Mouse (Mus musculus): ENCODE measurements at regions not wholly inside any gene's neighbourhood (a gene's known extent, or its start where the extent isn't known, plus 50 kb on each side); places are given as distances from the start of the nearest gene placed in this dataset.
A peak's percentile ranks its signal among the peaks of the same experiment; 100 is the strongest.
"Not testable (repeated sequence)": the region's sequence is repeated elsewhere in the genome, so short reads cannot be mapped to it uniquely, and the experiment has no call there.

- peak; percentile 11 to 62 for DNase-seq (ENCODE audit: low spot score in 2 of 2)
These were observed 288.0 kb downstream of the Sfmbt2 start for GRCm38 (mm10) chr2:10658317-10658716.

- not testable (repeated sequence) for DNase-seq (ENCODE audit: low spot score in 2 of 2)
These were observed 297.6 kb downstream of the Sfmbt2 start for GRCm38 (mm10) chr2:10667915-10668314.

- DNase-seq (ENCODE audit: low spot score in 2 of 2) = no peak
These were observed 300.4 kb downstream of the Sfmbt2 start for GRCm38 (mm10) chr2:10670423-10671298.

- DNase-seq (ENCODE audit: low spot score in 2 of 2) = no peak
These were observed 301.0 kb downstream of the Sfmbt2 start for GRCm38 (mm10) chr2:10671299-10671632.

GRCm38 (mm10) chr2:10672196-10672595 is 301.9 kb downstream of the Sfmbt2 start:
- DNase-seq (ENCODE audit: low spot score in 2 of 2) = no peak

- no peak for DNase-seq (ENCODE audit: low spot score in 2 of 2)
These were observed 304.5 kb downstream of the Sfmbt2 start for GRCm38 (mm10) chr2:10674738-10675349.

GRCm38 (mm10) chr2:10701459-10701858 is 331.1 kb downstream of the Sfmbt2 start:
- DNase-seq (ENCODE audit: low spot score in 2 of 2) = peak; percentile 5 to 26

GRCm38 (mm10) chr2:10718366-10718765 is 348.1 kb downstream of the Sfmbt2 start:
- no peak for DNase-seq (ENCODE audit: low spot score in 2 of 2)

GRCm38 (mm10) chr2:10734337-10734736 is 364.0 kb downstream of the Sfmbt2 start:
- DNase-seq (ENCODE audit: low spot score in 2 of 2) = not testable (repeated sequence)

- no peak for DNase-seq (ENCODE audit: low spot score in 2 of 2)
These were observed 366.6 kb downstream of the Sfmbt2 start for GRCm38 (mm10) chr2:10736696-10737457.

GRCm38 (mm10) chr2:10737458-10737775 is 367.1 kb downstream of the Sfmbt2 start:
- DNase-seq (ENCODE audit: low spot score in 2 of 2) = peak in 1 of 2 experiments; percentile 51

GRCm38 (mm10) chr2:10745127-10745526 is 374.8 kb downstream of the Sfmbt2 start:
- no peak for DNase-seq (ENCODE audit: low spot score in 2 of 2)

- peak in 1 of 2 experiments; percentile 60 for DNase-seq (ENCODE audit: low spot score in 2 of 2)
These were observed 385.1 kb downstream of the Sfmbt2 start for GRCm38 (mm10) chr2:10755375-10755774.

GRCm38 (mm10) chr2:10757202-10757840 is 387.0 kb downstream of the Sfmbt2 start:
- no peak for DNase-seq (ENCODE audit: low spot score in 2 of 2)

GRCm38 (mm10) chr2:10757886-10758285 is 387.6 kb downstream of the Sfmbt2 start:
- no peak for DNase-seq (ENCODE audit: low spot score in 2 of 2)

- DNase-seq (ENCODE audit: low spot score in 2 of 2) = no peak
These were observed 391.9 kb downstream of the Sfmbt2 start for GRCm38 (mm10) chr2:10762236-10762635.

- DNase-seq (ENCODE audit: low spot score in 2 of 2) = no peak
These were observed 388.8 kb upstream of the Prkcq start for GRCm38 (mm10) chr2:10783071-10783470.

- no peak for DNase-seq (ENCODE audit: low spot score in 2 of 2)
These were observed 388.3 kb upstream of the Prkcq start for GRCm38 (mm10) chr2:10783594-10783993.

GRCm38 (mm10) chr2:10784266-10784665 is 387.6 kb upstream of the Prkcq start:
- DNase-seq (ENCODE audit: low spot score in 2 of 2) = no peak

- no peak for DNase-seq (ENCODE audit: low spot score in 2 of 2)
These were observed 386.8 kb upstream of the Prkcq start for GRCm38 (mm10) chr2:10785156-10785555.

- DNase-seq (ENCODE audit: low spot score in 2 of 2) = peak; percentile 7 to 70
These were observed 383.4 kb upstream of the Prkcq start for GRCm38 (mm10) chr2:10788509-10788908.

- DNase-seq (ENCODE audit: low spot score in 2 of 2) = no peak
These were observed 380.7 kb upstream of the Prkcq start for GRCm38 (mm10) chr2:10791233-10791632.
